Mouse (Mus musculus) liver (tissue): Measurements from ENCODE around the gene Btf3.
A peak's percentile ranks its signal among the peaks of the same experiment; 100 is the strongest.

Experiments
- DNase-seq: peaks from one replicate; pipeline ENCODE4 v3.0.0-alpha.2; 2020; ENCODE audit warnings: mixed read lengths

Gene Btf3

DNA sequence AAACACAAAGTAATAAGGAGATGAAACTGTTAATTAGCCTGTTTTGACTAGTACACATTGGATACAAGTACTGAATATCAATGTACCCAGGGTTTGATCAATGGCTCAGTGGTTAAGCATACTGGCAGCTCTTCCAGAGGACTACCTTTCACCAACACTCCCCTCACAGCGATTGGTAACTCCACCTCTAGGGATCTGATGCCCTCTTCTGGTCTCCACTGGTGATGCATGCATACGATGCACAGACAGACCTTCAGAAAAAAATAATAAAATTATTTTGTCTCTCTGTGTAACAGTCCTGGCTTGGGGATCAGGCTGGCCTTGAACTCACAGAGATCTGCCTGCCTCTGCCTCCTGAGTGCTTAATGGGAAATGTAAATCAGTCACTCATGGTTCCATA lies 15.3 kb upstream of the Btf3 start:
- DNase-seq, result peak; percentile 18

- no peak for DNase-seq
Measured at GRCm38 (mm10) chr13:98325034-98325433, 8.2 kb upstream of the Btf3 start.

GRCm38 (mm10) chr13:98317911-98318310 lies 1.1 kb upstream of the Btf3 start:
- no peak for DNase-seq

GRCm38 (mm10) chr13:98317246-98317677 lies 456 bp upstream of the Btf3 start:
- no peak for DNase-seq

- DNase-seq, result no peak
Measured at GRCm38 (mm10) chr13:98316140-98316479, 696 bp downstream of the Btf3 start.

DNA sequence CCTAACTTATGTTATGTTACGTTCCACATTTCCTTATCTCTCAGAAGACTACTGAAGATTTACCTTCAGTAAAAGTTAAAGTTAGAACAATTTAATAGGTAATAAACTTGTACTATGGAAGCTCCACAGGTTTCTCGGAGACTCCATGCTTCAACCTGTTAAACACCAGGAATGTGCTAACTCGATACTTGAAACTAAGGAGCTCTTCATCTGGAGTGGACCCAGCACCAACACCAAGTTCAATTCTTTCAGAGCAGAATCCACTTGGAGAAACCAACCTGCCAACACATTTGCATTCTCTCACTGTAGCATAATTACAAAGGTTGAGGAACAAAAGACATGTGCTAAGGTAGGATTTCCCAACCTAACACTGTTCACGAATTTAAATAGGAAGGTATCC lies 1.7 kb downstream of the Btf3 start:
- no peak for DNase-seq

DNA sequence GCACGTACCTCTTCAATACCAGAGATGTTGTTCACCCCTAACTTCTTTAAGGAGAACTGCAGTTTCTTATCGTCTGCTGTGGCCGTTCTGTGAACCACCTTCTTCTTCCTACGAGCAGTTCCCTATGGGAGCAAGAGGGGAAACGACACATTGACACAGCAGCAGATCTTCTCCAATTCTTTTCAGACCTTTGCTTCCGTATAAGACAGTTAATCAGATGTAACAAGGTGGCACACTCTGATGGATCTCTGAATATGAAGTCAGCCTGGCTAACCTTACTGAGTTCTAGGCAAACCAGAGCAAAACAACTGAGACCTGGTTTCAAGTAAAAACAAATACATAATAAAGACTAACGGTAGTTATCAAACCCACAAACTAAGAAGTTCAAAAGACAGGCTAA lies 3.2 kb downstream of the Btf3 start:
- DNase-seq, result no peak

DNA sequence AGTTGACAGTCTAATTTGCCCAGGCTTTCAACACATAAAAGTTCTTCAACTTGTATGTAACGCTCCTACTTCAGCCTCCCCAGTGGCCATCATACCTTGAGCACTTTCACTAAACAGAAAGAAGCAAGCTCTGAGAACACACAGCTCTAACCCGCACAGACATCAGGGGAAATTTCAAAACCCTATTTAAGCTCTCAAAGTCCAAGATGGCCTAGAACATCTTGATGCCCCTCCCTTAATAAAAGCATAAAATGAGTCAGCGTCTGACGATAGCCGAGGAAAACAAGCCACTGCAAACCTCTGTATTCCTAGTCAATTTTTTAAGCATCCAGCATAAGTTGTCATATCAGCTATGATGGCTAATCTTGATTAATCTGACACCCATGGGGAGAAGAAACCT lies 5.2 kb downstream of the Btf3 start:
- DNase-seq, result no peak

DNA sequence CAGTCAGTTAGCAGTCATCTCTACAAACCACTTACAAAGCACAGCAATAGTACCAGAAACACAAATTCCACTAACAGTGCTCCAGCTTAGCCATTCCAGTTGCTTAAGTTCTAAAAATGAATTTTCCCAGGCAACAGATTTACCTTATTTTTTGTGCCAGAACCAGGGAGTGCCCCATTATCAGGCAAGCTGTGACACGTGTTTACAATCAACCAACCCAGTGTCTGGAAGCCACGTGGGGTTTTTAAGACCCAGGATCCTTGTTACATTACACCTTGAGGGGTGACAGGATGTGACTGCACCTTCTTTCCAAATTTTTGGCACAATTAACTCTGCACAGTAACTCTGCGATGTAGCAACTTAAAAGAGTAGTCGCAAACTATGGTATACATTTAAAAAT lies 8.1 kb downstream of the Btf3 start:
- DNase-seq, result no peak

DNA sequence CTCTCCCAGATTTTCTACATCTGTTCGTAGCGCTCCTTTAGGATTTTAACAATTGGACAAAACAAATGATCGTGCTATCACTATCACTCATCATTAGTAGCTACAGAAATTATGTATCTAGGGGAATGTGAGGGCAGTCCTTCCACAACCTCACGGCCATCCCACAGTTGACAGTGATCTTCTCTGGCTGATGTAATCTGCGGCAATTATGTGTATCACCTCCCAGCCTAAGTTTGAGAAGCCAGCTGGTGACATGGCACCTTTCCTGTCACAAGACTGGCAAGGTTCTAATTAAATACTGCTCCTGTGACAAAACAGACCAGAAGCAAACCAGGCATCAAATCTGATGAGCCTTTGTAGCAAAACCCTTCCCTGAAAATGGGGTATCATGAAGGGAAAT lies 8.8 kb downstream of the Btf3 start:
- no peak for DNase-seq

- no peak for DNase-seq
Measured at GRCm38 (mm10) chr13:98306852-98307475, 9.8 kb downstream of the Btf3 start.

- no peak for DNase-seq
Measured at GRCm38 (mm10) chr13:98306393-98306792, 10.4 kb downstream of the Btf3 start.

DNA sequence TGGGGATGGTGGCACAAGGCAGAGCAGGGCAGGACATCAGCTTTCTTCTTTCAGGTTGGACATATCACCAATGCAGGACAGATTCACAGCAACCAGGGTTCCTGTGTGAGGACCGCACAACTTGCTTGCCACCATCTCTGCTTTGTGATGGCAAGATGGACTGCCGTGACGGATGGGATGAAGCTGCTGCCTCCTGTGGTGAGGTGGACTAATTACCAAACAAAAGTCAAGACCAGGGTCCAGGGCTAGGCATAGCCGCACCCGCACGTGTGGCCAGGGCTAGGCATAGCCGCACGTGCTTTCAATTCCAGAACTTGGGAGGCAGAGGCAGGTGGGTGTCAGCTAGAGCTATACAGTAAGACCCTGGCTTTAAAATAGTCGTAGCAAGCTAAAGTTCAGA lies 11.5 kb downstream of the Btf3 start:
- DNase-seq, result no peak

- peak; percentile 74 for DNase-seq
Measured at GRCm38 (mm10) chr13:98298833-98299758, 17.7 kb downstream of the Btf3 start.

- DNase-seq, result no peak
Measured at GRCm38 (mm10) chr13:98297883-98298482, 18.8 kb downstream of the Btf3 start.

DNA sequence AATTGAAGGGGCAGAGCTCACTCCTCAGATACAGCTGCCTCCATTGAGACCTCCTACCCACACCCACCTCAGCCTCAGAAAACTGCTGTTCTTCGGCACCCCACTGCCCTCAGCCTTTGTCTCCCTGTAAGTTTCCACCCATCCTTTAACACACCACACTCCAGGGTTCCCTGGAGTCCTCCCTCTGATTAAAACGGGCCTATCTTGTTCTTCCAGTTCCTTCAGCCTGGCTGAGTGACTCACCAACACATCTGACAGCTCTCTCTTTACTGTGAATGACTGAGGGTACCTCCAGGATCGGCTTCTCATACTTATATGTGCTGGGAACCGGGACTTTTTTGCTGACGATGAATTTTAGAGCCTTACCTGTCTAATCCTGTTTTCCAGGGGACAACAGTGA lies 20.7 kb downstream of the Btf3 start:
- no peak for DNase-seq

DNA sequence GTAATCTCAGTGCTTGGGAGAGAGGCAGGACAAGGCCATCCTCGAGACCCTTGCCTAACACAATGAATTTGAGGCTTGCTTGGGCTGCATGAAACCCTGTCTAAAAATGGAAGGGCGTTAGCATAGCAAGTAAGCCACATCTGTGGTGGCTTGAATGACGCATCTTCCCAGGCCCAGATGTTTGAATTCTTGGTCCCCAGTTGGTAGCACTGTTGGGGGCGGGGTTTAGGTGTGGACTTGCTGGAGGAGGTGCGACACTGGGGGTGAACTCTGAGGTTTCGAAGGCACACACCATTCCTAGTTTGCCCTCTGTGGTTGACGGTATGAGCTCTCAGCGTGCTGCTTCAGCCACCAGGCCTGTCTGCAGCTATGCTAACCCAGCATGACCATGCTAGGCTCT lies 25.1 kb downstream of the Btf3 start:
- no peak for DNase-seq

GRCm38 (mm10) chr13:98290719-98291118 lies 26.1 kb downstream of the Btf3 start:
- no peak for DNase-seq

GRCm38 (mm10) chr13:98280990-98281650 lies 35.7 kb downstream of the Btf3 start:
- DNase-seq, result no peak

DNA sequence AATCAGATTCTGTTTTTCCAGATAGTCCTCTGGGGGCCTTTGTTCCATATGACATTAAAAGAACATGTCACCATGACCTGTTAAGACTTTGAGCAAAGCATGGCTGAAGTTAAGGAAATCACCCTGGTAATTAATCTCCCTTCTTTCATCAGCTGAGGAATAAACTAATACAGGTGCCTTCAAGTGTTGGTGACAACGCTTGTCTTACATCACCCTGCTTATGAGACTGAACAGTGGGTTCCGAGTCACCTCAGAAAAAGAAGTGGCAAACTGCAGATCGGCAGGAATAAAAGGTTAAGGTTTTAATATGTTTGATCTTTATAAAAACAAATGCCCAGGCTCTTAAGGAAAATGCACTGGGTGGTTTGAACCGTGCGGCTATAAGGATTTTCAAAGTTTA lies 37.1 kb downstream of the Btf3 start, which contains the start of gene Gm21976:
Gm21976 (plus strand) TSS at position 202 of the 400 bp plus-strand sequence.
- no peak for DNase-seq

- DNase-seq, result no peak
Measured at GRCm38 (mm10) chr13:98277501-98277900, 39.3 kb downstream of the Btf3 start.

DNA sequence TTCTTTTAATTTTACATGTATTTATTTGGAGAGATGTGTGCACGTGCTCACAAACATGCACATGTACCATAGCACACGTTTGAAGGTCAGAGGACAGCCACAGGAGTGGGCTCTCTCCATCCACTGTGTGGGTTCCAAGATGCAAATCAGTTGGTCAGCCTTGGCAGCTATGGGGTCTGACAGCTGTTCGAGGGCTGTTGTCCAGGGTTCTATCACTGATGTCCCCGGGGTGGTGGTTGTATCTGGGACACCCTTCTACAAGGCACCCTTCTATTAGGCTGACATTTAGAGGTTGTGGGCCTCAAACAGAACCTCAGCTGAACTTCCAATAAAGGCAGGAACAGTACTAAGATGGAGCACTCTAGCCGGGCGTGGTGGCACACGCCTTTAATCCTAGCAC lies 40.6 kb downstream of the Btf3 start:
- DNase-seq, result no peak

GRCm38 (mm10) chr13:98275646-98276045 lies 41.2 kb downstream of the Btf3 start:
- peak; percentile 11 for DNase-seq
